Mouse (Mus musculus) liver, postnatal 0 days (tissue): ENCODE measurements at regions not wholly inside any gene's neighbourhood (a gene's known extent, or its start where the extent isn't known, plus 50 kb on each side); places are given as distances from the start of the nearest gene placed in this dataset.
A peak's percentile ranks its signal among the peaks of the same experiment; 100 is the strongest.

Experiments
- ATAC-seq: fragments of 200-750 bp; cut with Nextera tagmentation; 2 replicates; pipeline ENCODE4 v1.8.0; 2017; ENCODE audit warnings: mild to moderate bottlenecking, moderate library complexity
- DNase-seq: peaks from one replicate; pipeline ENCODE4 v3.0.0-alpha.2; 2016
- H3K27ac ChIP-seq: fragments of 300-500 bp; sonication (generic); 2 replicates; pipeline ENCODE4 v1.5.1; 2014; ENCODE audit warnings: antibody characterized with exemption, moderate library complexity, mild to moderate bottlenecking, low read depth
- H3K27me3 ChIP-seq: fragments of 300-500 bp; sonication (generic); 2 replicates; pipeline ENCODE4 v1.6.1; 2014; ENCODE audit warnings: low read length, control low read depth, mixed read lengths; ENCODE audit not compliant: insufficient read depth
- H3K36me3 ChIP-seq: fragments of 300-500 bp; sonication (generic); replicated peaks from 2 replicates; pipeline ENCODE4 v1.6.1; 2014; ENCODE audit warnings: mild to moderate bottlenecking, control low read depth, low read length, moderate library complexity, mixed read lengths; ENCODE audit not compliant: insufficient read depth
- H3K4me1 ChIP-seq: fragments of 300-500 bp; sonication (generic); 2 replicates; pipeline ENCODE4 v1.6.1; 2014; ENCODE audit warnings: antibody characterized with exemption, mild to moderate bottlenecking, control low read depth; ENCODE audit not compliant: insufficient read depth
- H3K4me2 ChIP-seq: fragments of 300-500 bp; sonication (generic); 2 replicates; pipeline ENCODE4 v1.6.1; 2014; ENCODE audit warnings: low read depth, mild to moderate bottlenecking, low read length, moderate library complexity, mixed read lengths
- H3K4me3 ChIP-seq: fragments of 300-500 bp; sonication (generic); 2 replicates; pipeline ENCODE4 v1.5.1; 2014; ENCODE audit warnings: low read depth, low read length
- H3K9ac ChIP-seq: fragments of 300-500 bp; sonication (generic); replicated peaks from 2 replicates; pipeline ENCODE4 v1.6.1; 2014; ENCODE audit warnings: mild to moderate bottlenecking, moderate library complexity
- H3K9me3 ChIP-seq: fragments of 300-500 bp; sonication (generic); 2 replicates; pipeline ENCODE4 v1.6.1; 2016; ENCODE audit warnings: mild to moderate bottlenecking, control low read depth, low read length, mixed read lengths
- CTCF ChIP-seq: sonication (generic); IDR thresholded peaks from 2 replicates; pipeline ENCODE4 v1.5.1; 2016; ENCODE audit warnings: antibody characterized with exemption, low read depth
- EP300 ChIP-seq: IDR thresholded peaks from 2 replicates; pipeline ENCODE4 v1.6.1; 2016; ENCODE audit warnings: antibody characterized with exemption, low read depth, mild to moderate bottlenecking
- WGBS: fragments of 180-500 bp; shearing (Covaris S2); extraction: QIAGEN DNeasy Blood & Tissue Kit; methylation state at CpG from one replicate; pipeline ENCODE4 v1.1.7; 2014; ENCODE audit not compliant: insufficient replicate concordance; 5-methylcytosine and 5-hydroxymethylcytosine counted together

GRCm38 (mm10) chr6:72037639-72038038 lies 59.8 kb upstream of the St3gal5 start:
- no peaks in the 10 kb centered on the region; the same call in 1 of the 2 replicates for H3K4me1 ChIP-seq
- 0 out of 2 replicates have a peak, but pooled peaks have one; percentile 53 for TF ChIP-seq EP300
- no peak for TF ChIP-seq CTCF
- H3K27ac ChIP-seq = no peak overlapping the region
- no peak overlapping the region for H3K4me3 ChIP-seq
- H3K27me3 ChIP-seq = no peaks in the 10 kb centered on the region
- ATAC-seq = peak; percentile 64
- no peak overlapping the region for H3K9ac ChIP-seq
- no peaks in the 10 kb centered on the region for H3K36me3 ChIP-seq
- H3K9me3 ChIP-seq = no peaks in the 10 kb centered on the region
- 52% methylated on average over 3 of the region's 3 CpGs for WGBS
- DNase-seq = no peak
- H3K4me2 ChIP-seq = no peak overlapping the region

- no peaks in the 10 kb centered on the region for H3K4me1 ChIP-seq
- H3K27ac ChIP-seq = no peak overlapping the region
- no peaks in the 10 kb centered on the region for H3K9me3 ChIP-seq
- no peak overlapping the region for H3K4me3 ChIP-seq
- ATAC-seq (no peak), DNase-seq (no peak)
- 91% methylated on average over 7 of the region's 7 CpGs for WGBS
- no peak for TF ChIP-seq EP300
- TF ChIP-seq CTCF = no peak
- no peak overlapping the region for H3K9ac ChIP-seq
- no peaks in the 10 kb centered on the region for H3K27me3 ChIP-seq
- no peaks in the 10 kb centered on the region for H3K36me3 ChIP-seq
- no peak overlapping the region for H3K4me2 ChIP-seq
Measured at GRCm38 (mm10) chr6:72043881-72044625, 53.3 kb upstream of the St3gal5 start.
